Mouse (Mus musculus) heart, embryonic 16.5 days (tissue): ENCODE results near the gene Fbln1. TPM values are rescaled to one million over a fixed set of nuclear protein-coding genes. Genes with fewer than 3 reads are reported as not detected.

ENCODE experiments used
- ATAC-seq: fragments of 200-750 bp; cut with Nextera tagmentation; replicated peaks from 2 replicates; pipeline ENCODE4 v1.8.0; 2017; ENCODE audit warnings: moderate number of reproducible peaks; ENCODE audit not compliant: insufficient read depth, low FRiP score; ENCODE audit errors: extremely low read depth
- H3K27ac ChIP-seq: fragments of 300-500 bp; sonication (generic); 2 replicates; pipeline ENCODE4 v1.5.1; 2014; ENCODE audit warnings: mild to moderate bottlenecking, low read length, control low read depth, moderate library complexity
- H3K27me3 ChIP-seq: fragments of 300-500 bp; sonication (generic); 2 replicates; pipeline ENCODE4 v1.6.1; 2014; ENCODE audit warnings: low read length, mixed read lengths; ENCODE audit not compliant: control insufficient read depth, insufficient read depth
- H3K36me3 ChIP-seq: fragments of 300-500 bp; sonication (generic); 2 replicates; pipeline ENCODE4 v1.6.1; 2014; ENCODE audit not compliant: control insufficient read depth, insufficient read depth
- H3K4me1 ChIP-seq: fragments of 300-500 bp; sonication (generic); 2 replicates; pipeline ENCODE4 v1.6.1; 2014; ENCODE audit warnings: low read length, mixed read lengths; ENCODE audit not compliant: control insufficient read depth, insufficient read depth
- H3K4me2 ChIP-seq: fragments of 300-500 bp; sonication (generic); 2 replicates; pipeline ENCODE4 v1.6.1; 2014; ENCODE audit warnings: low read depth, mild to moderate bottlenecking, control low read depth, low read length
- H3K4me3 ChIP-seq: fragments of 300-500 bp; sonication (generic); 2 replicates; pipeline ENCODE4 v1.5.1; 2014; ENCODE audit warnings: mild to moderate bottlenecking, control low read depth, low read length
- H3K9ac ChIP-seq: fragments of 300-500 bp; sonication (generic); 2 replicates; pipeline ENCODE4 v1.6.1; 2014; ENCODE audit warnings: low read length, control low read depth
- H3K9me3 ChIP-seq: fragments of 300-500 bp; sonication (generic); replicated peaks from 2 replicates; pipeline ENCODE4 v1.6.1; 2016; ENCODE audit warnings: low read length; ENCODE audit not compliant: control insufficient read depth
- WGBS: fragments of 180-500 bp; shearing (Covaris S2); extraction: QIAGEN DNeasy Blood & Tissue Kit; methylation state at CpG from one replicate; pipeline ENCODE4 v1.1.7; 2014; 5-methylcytosine and 5-hydroxymethylcytosine counted together
- polyA plus RNA-seq: library from polyadenylated mRNA; unstranded; fragments of >200 nt; fragmentation: Nextera tagmentation; extraction: Ambion mirVana; gene quantifications from 2 replicates; pipeline ENCODE4 v1.2.1, GENCODE M21; 2015

Gene Fbln1
- 109 and 124 TPM in 2 replicates for polyA plus RNA-seq

DNA sequence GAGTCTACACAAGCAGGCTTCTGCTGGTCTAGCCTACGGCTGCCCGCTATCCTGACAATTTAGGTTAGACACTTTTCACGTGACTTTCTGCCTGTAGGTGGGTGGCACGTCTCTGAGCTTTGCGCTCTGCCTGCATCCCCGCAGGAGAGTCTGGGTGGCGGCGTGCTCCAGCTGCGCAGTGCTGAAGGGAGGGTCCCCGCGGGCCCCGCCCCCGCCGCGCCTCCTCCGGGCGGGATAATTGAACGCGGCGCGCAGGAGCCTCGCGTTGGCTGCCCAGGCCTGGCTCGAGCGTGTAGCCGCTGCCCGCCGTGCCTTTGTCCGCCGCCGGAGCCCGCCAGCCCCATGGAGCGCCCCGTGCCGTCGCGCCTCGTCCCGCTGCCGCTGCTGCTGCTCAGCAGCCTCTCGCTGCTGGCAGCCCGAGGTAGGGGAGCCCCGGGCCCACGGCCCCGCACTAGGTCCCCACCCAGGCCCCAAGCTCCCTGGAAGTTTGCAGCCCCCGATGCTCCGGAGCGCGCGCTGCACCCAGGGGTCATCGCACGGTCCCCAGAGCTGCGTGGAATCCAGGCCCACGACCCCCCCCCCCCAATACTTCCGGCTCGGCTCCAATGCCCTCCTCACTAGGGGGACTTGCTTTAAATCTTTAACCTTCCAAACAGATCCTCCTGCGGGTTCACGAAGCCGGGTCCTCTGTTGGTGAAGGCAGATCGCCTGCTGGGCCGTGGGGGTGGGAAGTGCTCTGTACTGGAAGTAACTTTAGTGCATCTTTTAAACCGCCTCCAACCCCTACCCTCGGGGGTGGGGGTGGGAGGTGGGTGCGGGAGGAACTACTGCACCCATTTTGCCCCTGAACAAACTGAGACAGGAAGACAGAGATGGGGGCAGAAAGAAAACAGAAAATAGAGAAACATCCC is at the start of gene Fbln1:
Gene Fbln1, plus strand, starts transcription at position 158 of the 911 bp plus-strand sequence.
- peak within 1 kb of the TSS; percentile 59 for H3K4me3 ChIP-seq
- ATAC-seq = peak; percentile 87
- peak within 1 kb of the TSS; percentile 76 for H3K27ac ChIP-seq
- peaks cover 29% of the 10 kb centered on the region for H3K4me1 ChIP-seq
- under 1% methylated on average over 64 of the region's 64 CpGs for WGBS
- H3K4me2 ChIP-seq = peak within 1 kb of the TSS; percentile 70
- H3K9me3 ChIP-seq = 0 out of 2 replicates have a peak, but pooled peaks cover 4% of the 10 kb centered on the region
- peaks cover 7% of the 10 kb centered on the region; the same call in 1 of the 2 replicates for H3K36me3 ChIP-seq
- H3K9ac ChIP-seq = peak within 1 kb of the TSS; percentile 72
- peaks cover 8% of the 10 kb centered on the region; the same call in 1 of the 2 replicates for H3K27me3 ChIP-seq

DNA sequence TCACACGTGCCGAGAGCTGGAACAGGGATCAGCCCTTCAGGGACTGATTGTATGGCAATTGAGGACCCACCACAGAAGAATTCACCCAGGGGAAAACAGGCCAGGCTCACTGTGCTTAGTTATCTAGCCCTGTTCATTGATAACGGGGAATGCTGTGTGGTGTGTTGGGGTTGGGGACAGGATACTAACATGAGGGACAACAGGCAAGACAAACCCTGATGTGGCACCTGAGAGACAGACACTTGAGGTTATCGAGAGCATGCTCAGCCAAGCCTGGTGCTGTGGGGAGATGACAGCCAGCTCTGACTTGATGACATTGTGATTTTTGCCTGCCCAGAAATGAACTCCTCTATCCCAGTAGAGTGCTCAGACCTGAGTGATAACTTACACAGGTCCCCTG is 49.6 kb upstream of the Fbln1 start:
- Histone ChIP-seq H3K9me3 (peaks cover 6% of the 10 kb centered on the region), H3K27me3 (peaks cover 27% of the 10 kb centered on the region), H3K4me2 (no peak overlapping the region), H3K27ac (peak overlapping the region; percentile 52), H3K36me3 (no peaks in the 10 kb centered on the region), H3K4me3 (no peak overlapping the region), H3K4me1 (peaks cover 26% of the 10 kb centered on the region), H3K9ac (no peak overlapping the region)
- 27% methylated on average over 4 of the region's 4 CpGs for WGBS
- peak; percentile 79 for ATAC-seq

DNA sequence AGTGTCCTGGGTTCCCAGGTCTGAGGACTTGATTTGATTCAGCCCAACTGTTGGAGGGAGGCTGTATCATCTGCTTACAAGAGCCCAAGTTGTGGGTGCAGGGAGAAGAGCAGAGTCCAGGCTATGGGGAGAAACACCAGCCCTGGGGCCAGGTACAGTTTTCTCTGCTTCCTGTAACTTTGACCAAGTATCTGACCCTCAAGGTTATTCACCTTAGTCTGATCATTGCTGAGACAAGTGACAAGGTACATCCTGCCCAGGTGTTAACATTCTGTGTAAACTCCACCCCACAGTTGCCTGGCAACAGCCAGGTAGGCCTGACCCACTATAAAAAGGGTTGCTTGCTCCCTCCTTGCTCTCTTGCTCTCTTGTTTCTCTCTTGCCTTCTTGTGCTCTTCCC is 44.3 kb upstream of the Fbln1 start:
- peaks cover 6% of the 10 kb centered on the region for H3K9me3 ChIP-seq
- ATAC-seq = no peak
- no peak overlapping the region for H3K9ac ChIP-seq
- no peaks in the 10 kb centered on the region for H3K36me3 ChIP-seq
- peaks cover 13% of the 10 kb centered on the region for H3K4me1 ChIP-seq
- H3K27me3 ChIP-seq = peaks cover 33% of the 10 kb centered on the region
- no peak overlapping the region for H3K4me3 ChIP-seq
- no peak overlapping the region for H3K4me2 ChIP-seq
- H3K27ac ChIP-seq = no peak overlapping the region

DNA sequence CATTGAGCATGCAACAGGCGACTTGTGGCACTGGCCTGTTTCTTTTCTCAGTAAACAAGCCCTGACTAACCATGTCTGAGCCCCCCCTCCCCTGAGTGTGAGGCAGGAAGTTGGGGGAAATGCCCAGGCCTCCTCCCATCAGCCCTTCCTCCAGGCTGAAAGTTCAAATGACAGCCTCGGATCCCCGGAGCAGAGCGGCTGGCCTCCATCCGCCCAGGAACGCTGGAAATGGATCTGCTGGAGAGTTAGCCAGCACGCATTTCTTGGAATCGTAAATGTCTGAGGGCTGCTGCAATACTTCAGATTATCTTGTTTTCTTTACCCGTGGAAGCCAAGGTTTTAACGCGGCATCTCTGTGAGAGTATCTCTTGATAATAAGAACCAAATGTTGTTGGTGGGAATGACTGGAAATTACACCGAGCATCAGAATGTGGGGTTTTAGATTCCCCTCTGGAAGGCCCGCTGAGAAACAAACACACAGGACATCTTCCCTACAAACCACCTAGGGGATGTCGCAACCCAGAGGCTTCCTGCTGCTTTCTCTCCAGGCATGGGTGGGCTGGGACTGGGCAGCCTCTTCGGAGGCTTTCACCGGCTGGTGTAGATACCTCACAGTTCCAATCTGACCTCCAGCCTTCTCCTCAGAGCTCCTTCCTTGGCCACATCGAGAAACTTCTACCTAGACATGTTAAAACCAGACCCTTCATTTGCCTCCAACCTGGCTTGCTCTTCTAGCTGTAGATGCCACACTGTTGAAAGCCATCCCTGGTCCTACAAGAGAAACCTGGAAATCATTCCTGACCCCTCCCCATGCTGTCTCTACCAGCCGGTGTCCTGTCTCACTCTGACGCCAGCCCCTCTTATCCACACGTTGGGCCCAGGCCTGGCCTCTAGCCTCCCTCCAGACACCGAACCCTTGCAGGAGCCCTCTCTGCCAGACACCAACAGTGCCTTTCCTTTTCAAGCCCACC is 42.8 kb upstream of the Fbln1 start:
- WGBS = 37% methylated on average over 21 of the region's 21 CpGs
- Histone ChIP-seq H3K9me3 (no peaks in the 10 kb centered on the region), H3K27me3 (peaks cover 33% of the 10 kb centered on the region), H3K9ac (no peak overlapping the region), H3K36me3 (no peaks in the 10 kb centered on the region), H3K27ac (peak overlapping the region; percentile 37), H3K4me3 (no peak overlapping the region), H3K4me1 (peaks cover 9% of the 10 kb centered on the region), H3K4me2 (no peak overlapping the region)
- ATAC-seq = no peak

DNA sequence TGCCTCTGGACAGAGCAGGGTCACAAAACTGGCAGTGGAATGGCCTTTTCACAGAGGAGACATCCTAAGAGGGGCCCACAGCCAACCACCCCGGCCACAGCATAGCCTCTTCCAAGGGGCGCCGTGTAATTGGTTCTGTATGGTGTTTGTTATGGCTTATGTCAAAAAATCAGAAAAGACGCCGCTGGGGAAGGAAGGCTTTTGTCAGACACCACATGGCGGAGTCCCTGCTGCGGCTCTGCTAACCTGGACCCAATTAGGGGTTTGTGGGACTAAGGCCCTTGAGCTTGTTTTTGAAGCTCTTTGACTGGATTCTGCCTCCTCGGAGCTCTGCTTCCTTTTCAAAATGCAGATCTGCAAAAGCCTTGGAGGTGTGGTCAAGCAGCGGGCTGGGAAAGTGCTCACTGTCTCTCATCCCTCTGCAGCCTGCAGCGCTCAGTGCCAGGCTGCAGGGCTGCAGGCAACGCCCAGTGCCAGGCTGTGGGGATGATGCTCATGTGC is 39.3 kb upstream of the Fbln1 start:
- no peak for ATAC-seq
- no peak overlapping the region for H3K9ac ChIP-seq
- no peak overlapping the region for H3K4me3 ChIP-seq
- peaks cover 9% of the 10 kb centered on the region for H3K4me1 ChIP-seq
- no peak overlapping the region for H3K4me2 ChIP-seq
- no peak overlapping the region for H3K27ac ChIP-seq
- WGBS = 50% methylated on average over 11 of the region's 11 CpGs
- peaks cover 15% of the 10 kb centered on the region for H3K27me3 ChIP-seq
- H3K36me3 ChIP-seq = no peaks in the 10 kb centered on the region
- no peaks in the 10 kb centered on the region for H3K9me3 ChIP-seq

DNA sequence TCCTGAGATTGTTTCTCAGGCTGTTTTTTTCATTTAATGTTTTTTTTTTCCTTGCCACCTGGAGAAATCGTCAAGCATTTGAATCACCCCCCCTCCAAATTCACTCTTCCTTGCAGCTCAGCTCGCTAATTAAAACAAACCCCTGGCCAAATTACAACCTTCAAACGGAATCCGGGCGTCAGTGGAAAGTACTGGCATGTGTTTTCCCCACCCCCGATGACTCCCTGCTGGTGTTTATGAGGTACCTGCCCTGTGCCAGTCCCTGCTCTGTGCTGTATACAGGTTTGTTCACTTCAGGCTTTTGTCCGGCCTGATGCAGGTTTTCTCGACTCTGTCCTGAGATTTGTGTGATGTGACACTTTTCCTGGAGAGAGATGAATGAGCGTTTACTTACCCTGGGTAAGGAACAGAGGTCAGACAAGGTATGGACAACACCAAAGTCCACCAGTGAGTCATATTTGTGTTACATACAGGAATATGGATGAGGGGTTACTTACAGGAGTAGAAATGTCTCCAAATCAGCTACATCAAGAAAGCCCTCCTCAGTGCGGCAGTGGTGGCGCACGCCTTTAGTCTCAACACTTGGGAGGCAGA is 38.6 kb upstream of the Fbln1 start:
- Histone ChIP-seq H3K4me2 (no peak overlapping the region), H3K36me3 (no peaks in the 10 kb centered on the region), H3K4me1 (peaks cover 9% of the 10 kb centered on the region), H3K9me3 (no peaks in the 10 kb centered on the region), H3K27me3 (peaks cover 10% of the 10 kb centered on the region), H3K27ac (no peak overlapping the region), H3K4me3 (no peak overlapping the region), H3K9ac (no peak overlapping the region)
- WGBS = 64% methylated on average over 12 of the region's 12 CpGs
- ATAC-seq = no peak

DNA sequence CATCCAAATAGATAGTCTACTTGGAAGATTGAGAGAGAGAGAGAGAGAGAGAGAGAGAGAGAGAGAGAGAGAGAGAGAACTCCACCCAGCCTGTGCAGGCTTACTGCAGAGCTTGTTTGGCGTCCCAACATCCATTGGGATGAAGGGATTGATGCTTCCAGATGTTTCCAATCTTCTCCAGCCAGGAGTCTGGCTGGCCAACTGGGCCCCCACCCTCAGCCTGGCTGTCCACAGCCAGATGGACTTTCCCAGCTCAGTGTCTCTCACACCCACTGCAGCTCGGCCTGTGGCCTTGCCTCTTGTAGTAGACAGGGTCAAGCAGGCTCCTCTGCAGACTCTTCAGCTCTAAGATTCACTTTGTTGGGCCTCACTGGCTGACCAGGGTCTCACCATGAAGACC is 33.7 kb upstream of the Fbln1 start:
- Histone ChIP-seq H3K27me3 (peaks cover 5% of the 10 kb centered on the region; the same call in 1 of the 2 replicates), H3K4me2 (no peak overlapping the region), H3K27ac (no peak overlapping the region), H3K9ac (no peak overlapping the region), H3K4me3 (no peak overlapping the region), H3K36me3 (no peaks in the 10 kb centered on the region), H3K9me3 (no peaks in the 10 kb centered on the region), H3K4me1 (peaks cover 6% of the 10 kb centered on the region; the same call in 1 of the 2 replicates)
- ATAC-seq = peak; percentile 50; the same call in 1 of the 2 replicates
- WGBS = 71% methylated on average over 2 of the region's 2 CpGs

DNA sequence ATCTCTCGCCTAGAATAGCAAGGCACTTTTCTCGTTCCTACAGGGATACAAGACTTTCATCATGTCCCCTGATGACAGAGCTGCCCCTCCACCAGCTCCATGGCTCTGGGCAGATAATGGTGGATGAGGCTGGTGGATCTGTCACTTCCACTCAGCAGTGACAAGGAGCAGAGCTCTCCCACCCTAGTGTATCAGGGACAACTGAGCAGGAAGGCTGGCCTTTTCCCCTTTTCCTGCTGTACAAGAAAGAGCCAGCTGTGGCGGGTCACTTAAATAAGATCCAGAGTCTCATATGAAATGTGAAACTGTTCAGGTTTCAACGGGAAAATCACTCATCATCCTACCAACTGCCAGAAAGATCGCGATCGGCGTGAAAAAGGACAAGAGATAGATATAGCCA is 32.3 kb upstream of the Fbln1 start:
- Histone ChIP-seq H3K36me3 (no peaks in the 10 kb centered on the region), H3K4me3 (no peak overlapping the region), H3K27ac (no peak overlapping the region), H3K4me2 (peak overlapping the region; percentile 17), H3K9ac (no peak overlapping the region), H3K9me3 (no peaks in the 10 kb centered on the region), H3K4me1 (peaks cover 15% of the 10 kb centered on the region), H3K27me3 (peaks cover 5% of the 10 kb centered on the region; the same call in 1 of the 2 replicates)
- no peak for ATAC-seq
- 32% methylated on average over 8 of the region's 8 CpGs for WGBS
